Mouse (Mus musculus) hindbrain, embryonic 12.5 days (tissue): Measurements from ENCODE around the gene Cacnb4. TPM values are rescaled to one million over a fixed set of nuclear protein-coding genes. Genes with fewer than 3 reads are reported as not detected.
A peak's percentile ranks its signal among the peaks of the same experiment; 100 is the strongest.

Experiments
- ATAC-seq: fragments of 200-750 bp; cut with Nextera tagmentation; 2 replicates; pipeline ENCODE4 v1.8.0; 2017; ENCODE audit warnings: moderate TSS enrichment; ENCODE audit not compliant: low FRiP score
- H3K27ac ChIP-seq: fragments of 300-500 bp; sonication (generic); 2 replicates; pipeline ENCODE4 v1.5.1; 2016; ENCODE audit warnings: mild to moderate bottlenecking
- H3K27me3 ChIP-seq: fragments of 300-500 bp; sonication (generic); 2 replicates; pipeline ENCODE4 v1.6.1; 2016; ENCODE audit warnings: mild to moderate bottlenecking
- H3K36me3 ChIP-seq: fragments of 300-500 bp; sonication (generic); 2 replicates; pipeline ENCODE4 v1.6.1; 2016; ENCODE audit warnings: mild to moderate bottlenecking
- H3K4me1 ChIP-seq: fragments of 300-500 bp; sonication (generic); 2 replicates; pipeline ENCODE4 v1.6.1; 2016
- H3K4me2 ChIP-seq: fragments of 300-500 bp; sonication (generic); replicated peaks from 2 replicates; pipeline ENCODE4 v1.6.1; 2016; ENCODE audit warnings: mild to moderate bottlenecking
- H3K4me3 ChIP-seq: fragments of 300-500 bp; sonication (generic); 2 replicates; pipeline ENCODE4 v1.5.1; 2016; ENCODE audit warnings: mild to moderate bottlenecking
- H3K9ac ChIP-seq: fragments of 300-500 bp; sonication (generic); 2 replicates; pipeline ENCODE4 v1.6.1; 2016; ENCODE audit warnings: mild to moderate bottlenecking, moderate library complexity
- H3K9me3 ChIP-seq: fragments of 300-500 bp; sonication (generic); replicated peaks from 2 replicates; pipeline ENCODE4 v1.6.1; 2016; ENCODE audit warnings: mild to moderate bottlenecking
- WGBS: fragments of 180-500 bp; shearing (Covaris S2); methylation state at CpG from one replicate; pipeline ENCODE4 v1.1.7; 2016; 5-methylcytosine and 5-hydroxymethylcytosine counted together
- polyA plus RNA-seq: library from polyadenylated mRNA; unstranded; fragments of >200 nt; fragmentation: Nextera tagmentation; extraction: Ambion mirVana; gene quantifications from 2 replicates; pipeline ENCODE4 v1.2.1, GENCODE M21; 2016

Cacnb4 gene
- polyA plus RNA-seq, 1 experiment from 2014 or later: 5.9 TPM

DNA sequence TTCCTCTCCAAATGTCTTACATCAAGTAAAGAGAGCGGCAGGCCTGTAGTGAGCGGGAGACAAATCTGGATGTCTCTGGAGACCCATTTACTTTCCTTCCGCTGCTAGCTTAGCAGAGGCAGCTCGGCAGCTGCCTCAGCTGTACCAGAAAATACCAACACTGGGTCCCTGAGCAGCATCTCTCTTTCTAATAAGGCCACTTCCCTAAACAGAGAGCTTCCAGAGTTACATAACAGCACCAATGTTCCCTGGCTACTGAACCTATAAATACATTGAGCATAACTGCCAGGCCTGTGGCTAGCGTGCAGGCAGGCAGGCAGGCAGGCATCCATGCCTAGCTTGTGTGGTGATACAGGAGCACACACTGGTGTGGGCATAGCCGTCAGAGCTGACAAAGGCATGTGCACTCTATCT is 176.8 kb downstream of the Cacnb4 start:
- Histone ChIP-seq H3K4me3 (no peak overlapping the region), H3K27me3 (no peaks in the 10 kb centered on the region), H3K4me1 (no peaks in the 10 kb centered on the region), H3K36me3 (no peaks in the 10 kb centered on the region), H3K9ac (no peak overlapping the region), H3K9me3 (no peaks in the 10 kb centered on the region), H3K4me2 (no peak overlapping the region), H3K27ac (peak overlapping the region; percentile 23; the same call in 1 of the 2 replicates)
- WGBS: 73% methylated on average over 6 of the region's 6 CpGs
- peak; percentile 58; the same call in 1 of the 2 replicates for ATAC-seq

GRCm38 (mm10) chr2:52499101-52499537 is 177.5 kb downstream of the Cacnb4 start:
- Histone ChIP-seq H3K4me1 (no peaks in the 10 kb centered on the region), H3K27me3 (no peaks in the 10 kb centered on the region), H3K36me3 (no peaks in the 10 kb centered on the region), H3K4me2 (no peak overlapping the region), H3K4me3 (no peak overlapping the region), H3K9ac (no peak overlapping the region), H3K27ac (no peak overlapping the region), H3K9me3 (no peaks in the 10 kb centered on the region)
- ATAC-seq: no peak
- WGBS: 76% methylated on average over 12 of the region's 12 CpGs

DNA sequence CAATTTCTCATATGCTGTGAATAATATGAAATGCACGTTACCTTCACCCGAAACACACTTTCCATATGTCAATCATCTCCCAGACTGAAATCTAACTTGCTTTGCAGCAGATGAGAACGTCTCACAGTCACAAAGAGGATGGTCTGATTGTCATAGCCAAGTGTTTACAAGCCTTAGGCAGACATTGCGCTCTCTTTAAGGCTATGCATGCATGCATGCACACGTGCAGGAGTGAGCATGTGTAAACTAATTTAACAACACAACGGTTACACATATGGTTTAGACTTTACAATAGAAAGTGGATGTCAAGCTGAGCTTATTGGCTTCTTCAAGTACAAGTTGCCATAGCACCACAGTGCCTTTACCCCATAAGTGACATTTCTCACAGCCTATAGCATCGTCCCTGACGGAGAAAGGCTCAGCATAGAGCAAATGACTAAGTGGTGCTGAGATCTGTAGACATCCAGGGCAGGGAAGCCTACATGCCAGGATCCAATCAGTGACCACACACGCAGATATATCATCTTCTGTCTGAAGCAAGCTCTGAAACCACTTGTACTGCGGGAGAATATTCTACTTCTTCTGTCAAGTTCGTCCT is 181.4 kb downstream of the Cacnb4 start:
- Histone ChIP-seq H3K9me3 (no peaks in the 10 kb centered on the region), H3K27me3 (no peaks in the 10 kb centered on the region), H3K9ac (no peak overlapping the region), H3K4me1 (no peaks in the 10 kb centered on the region), H3K4me3 (no peak overlapping the region), H3K27ac (no peak overlapping the region), H3K4me2 (no peak overlapping the region), H3K36me3 (no peaks in the 10 kb centered on the region)
- no peak for ATAC-seq
- 83% methylated on average over 11 of the region's 11 CpGs for WGBS

GRCm38 (mm10) chr2:52494274-52494673 is 182.4 kb downstream of the Cacnb4 start:
- no peak for ATAC-seq
- no peak overlapping the region for H3K9ac ChIP-seq
- 75% methylated on average over 8 of the region's 8 CpGs for WGBS

DNA sequence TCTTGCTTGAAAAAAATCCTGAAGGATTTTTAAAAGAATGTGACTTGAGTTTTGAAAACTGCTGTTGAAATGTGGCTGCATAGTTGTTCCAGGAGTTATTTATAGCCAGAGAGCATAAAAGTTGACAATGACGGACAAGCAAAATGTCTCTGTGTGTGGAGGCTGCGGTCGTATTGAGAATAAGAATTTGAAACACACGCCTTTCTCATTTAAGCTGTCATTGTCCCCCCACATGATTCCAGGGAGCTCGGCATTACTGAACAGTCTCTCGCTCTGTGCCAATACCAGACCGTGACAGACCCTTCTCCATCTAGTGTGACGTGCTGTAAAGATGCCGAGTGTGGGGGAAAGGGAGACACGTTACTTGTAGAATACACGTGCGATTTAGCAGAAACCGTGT is 183.8 kb downstream of the Cacnb4 start:
- H3K4me1 ChIP-seq: no peaks in the 10 kb centered on the region

More at GRCm38 (mm10) chr2:52494274-52494673, 182.4 kb downstream of the Cacnb4 start:
- Histone ChIP-seq H3K9me3 (no peaks in the 10 kb centered on the region), H3K27me3 (no peaks in the 10 kb centered on the region), H3K36me3 (no peaks in the 10 kb centered on the region), H3K4me3 (no peak overlapping the region), H3K27ac (no peak overlapping the region), H3K4me1 (no peaks in the 10 kb centered on the region), H3K4me2 (no peak overlapping the region)

GRCm38 (mm10) chr2:52489840-52490239 is 186.8 kb downstream of the Cacnb4 start:
- ATAC-seq: no peak
- H3K36me3 ChIP-seq: no peaks in the 10 kb centered on the region
- H3K9me3 ChIP-seq: no peaks in the 10 kb centered on the region
- 80% methylated on average over 1 of the region's 1 CpGs for WGBS
- no peaks in the 10 kb centered on the region for H3K4me1 ChIP-seq
- no peak overlapping the region for H3K27ac ChIP-seq
- no peak overlapping the region for H3K4me2 ChIP-seq
- no peaks in the 10 kb centered on the region for H3K27me3 ChIP-seq
- no peak overlapping the region for H3K9ac ChIP-seq
- H3K4me3 ChIP-seq: no peak overlapping the region

More for the DNA sequence above, 183.8 kb downstream of the Cacnb4 start:
- H3K9ac ChIP-seq: no peak overlapping the region
- 55% methylated on average over 13 of the region's 13 CpGs for WGBS
- H3K4me2 ChIP-seq: no peak overlapping the region
- no peak for ATAC-seq
- H3K9me3 ChIP-seq: no peaks in the 10 kb centered on the region
- H3K27ac ChIP-seq: no peak overlapping the region
- H3K4me3 ChIP-seq: no peak overlapping the region
- H3K27me3 ChIP-seq: no peaks in the 10 kb centered on the region
- no peaks in the 10 kb centered on the region for H3K36me3 ChIP-seq

- Histone ChIP-seq H3K4me3 (no peak overlapping the region), H3K9me3 (no peaks in the 10 kb centered on the region), H3K4me2 (no peak overlapping the region), H3K27ac (no peak overlapping the region), H3K9ac (no peak overlapping the region), H3K4me1 (no peaks in the 10 kb centered on the region), H3K27me3 (no peaks in the 10 kb centered on the region), H3K36me3 (no peaks in the 10 kb centered on the region)
- 92% methylated on average over 5 of the region's 5 CpGs for WGBS
- ATAC-seq: no peak
Observed at GRCm38 (mm10) chr2:52483496-52483895, 193.1 kb downstream of the Cacnb4 start.

DNA sequence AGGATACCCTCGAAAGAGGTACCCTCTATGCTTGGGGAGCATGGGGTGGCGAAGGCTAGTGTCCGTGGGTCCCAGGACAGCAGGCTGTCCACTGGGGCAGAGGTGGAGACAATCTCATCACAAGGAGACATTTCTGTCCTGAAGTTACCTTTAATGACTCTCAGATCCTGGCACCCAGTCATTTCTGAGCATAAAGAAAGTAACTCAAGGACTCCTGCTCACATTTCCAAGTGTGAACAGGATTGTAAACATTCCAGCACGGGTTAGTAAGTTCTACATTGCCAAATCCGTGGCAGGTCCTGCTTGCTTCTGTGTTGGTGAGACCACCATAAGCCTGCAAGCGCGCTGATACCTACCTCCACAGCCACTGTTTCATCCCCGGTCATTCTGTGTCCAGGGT is 196.2 kb downstream of the Cacnb4 start:
- H3K4me3 ChIP-seq: no peak overlapping the region
- 84% methylated on average over 8 of the region's 8 CpGs for WGBS
- no peaks in the 10 kb centered on the region for H3K4me1 ChIP-seq
- H3K27me3 ChIP-seq: no peaks in the 10 kb centered on the region
- no peak overlapping the region for H3K27ac ChIP-seq
- peaks cover 7% of the 10 kb centered on the region; the same call in 1 of the 2 replicates for H3K36me3 ChIP-seq
- H3K9me3 ChIP-seq: no peaks in the 10 kb centered on the region
- ATAC-seq: no peak
- no peak overlapping the region for H3K9ac ChIP-seq
- no peak overlapping the region for H3K4me2 ChIP-seq

DNA sequence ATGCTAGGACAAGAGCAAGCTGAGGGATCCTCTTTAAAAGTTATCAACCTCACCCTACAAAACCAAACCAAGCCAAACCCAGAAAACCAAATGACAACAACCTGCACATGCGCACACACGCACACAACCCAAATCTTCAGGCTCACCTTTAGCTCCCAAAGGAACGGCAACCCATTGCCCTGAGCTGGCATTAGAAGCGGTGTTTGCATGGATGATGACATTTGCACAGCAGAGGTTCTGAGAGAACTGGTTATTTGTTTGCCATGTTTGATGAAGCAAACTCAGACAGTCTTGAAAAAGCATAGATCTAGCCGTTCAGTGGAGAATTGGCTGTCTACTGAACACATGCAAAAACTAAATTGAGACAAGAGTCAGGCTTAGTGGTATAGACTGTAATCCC is 198.1 kb downstream of the Cacnb4 start:
- WGBS: 92% methylated on average over 5 of the region's 5 CpGs
- Histone ChIP-seq H3K4me2 (no peak overlapping the region), H3K27me3 (no peaks in the 10 kb centered on the region), H3K9me3 (no peaks in the 10 kb centered on the region), H3K4me1 (no peaks in the 10 kb centered on the region), H3K9ac (no peak overlapping the region), H3K36me3 (peaks cover 23% of the 10 kb centered on the region), H3K27ac (no peak overlapping the region), H3K4me3 (no peak overlapping the region)
- ATAC-seq: no peak

DNA sequence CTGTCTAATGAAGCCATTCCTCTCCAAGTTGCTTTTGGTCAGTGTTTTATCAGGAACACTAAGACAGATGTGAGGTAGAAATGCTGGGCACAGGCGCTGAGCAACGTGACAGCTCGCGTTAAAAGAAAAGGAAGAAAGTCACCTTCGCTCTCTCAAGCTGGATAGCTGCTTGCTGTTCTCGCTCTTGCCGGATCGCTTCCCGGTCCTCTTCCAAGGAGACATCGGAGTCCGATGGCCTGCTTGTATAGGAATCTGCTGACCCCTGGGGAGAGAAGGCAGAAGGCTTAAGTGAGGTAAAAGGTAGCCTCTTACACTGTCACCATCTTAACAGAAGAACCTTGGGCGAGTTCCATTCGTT is 199.1 kb downstream of the Cacnb4 start:
- WGBS: 89% methylated on average over 13 of the region's 13 CpGs
- H3K9me3 ChIP-seq: no peaks in the 10 kb centered on the region
- no peak overlapping the region for H3K4me3 ChIP-seq
- H3K9ac ChIP-seq: no peak overlapping the region
- H3K27me3 ChIP-seq: no peaks in the 10 kb centered on the region
- ATAC-seq: no peak
- no peaks in the 10 kb centered on the region for H3K4me1 ChIP-seq
- H3K36me3 ChIP-seq: peaks cover 25% of the 10 kb centered on the region
- H3K27ac ChIP-seq: no peak overlapping the region
- no peak overlapping the region for H3K4me2 ChIP-seq

GRCm38 (mm10) chr2:52476801-52477549 is 199.7 kb downstream of the Cacnb4 start:
- Histone ChIP-seq H3K4me1 (0 out of 2 replicates have a peak, but pooled peaks cover 2% of the 10 kb centered on the region), H3K4me3 (no peak overlapping the region), H3K27me3 (no peaks in the 10 kb centered on the region), H3K9ac (no peak overlapping the region), H3K9me3 (no peaks in the 10 kb centered on the region), H3K4me2 (no peak overlapping the region), H3K27ac (no peak overlapping the region), H3K36me3 (peaks cover 25% of the 10 kb centered on the region)
- no peak for ATAC-seq
- 69% methylated on average over 13 of the region's 13 CpGs for WGBS

GRCm38 (mm10) chr2:52475854-52476253 is 200.8 kb downstream of the Cacnb4 start:
- Histone ChIP-seq H3K27ac (no peak overlapping the region), H3K4me1 (0 out of 2 replicates have a peak, but pooled peaks cover 2% of the 10 kb centered on the region), H3K36me3 (peaks cover 25% of the 10 kb centered on the region), H3K4me3 (no peak overlapping the region), H3K9me3 (no peaks in the 10 kb centered on the region), H3K4me2 (no peak overlapping the region), H3K27me3 (no peaks in the 10 kb centered on the region), H3K9ac (no peak overlapping the region)
- WGBS: 89% methylated on average over 4 of the region's 4 CpGs
- no peak for ATAC-seq

- 93% methylated on average over 11 of the region's 11 CpGs for WGBS
- Histone ChIP-seq H3K9me3 (no peaks in the 10 kb centered on the region), H3K4me3 (no peak overlapping the region), H3K4me2 (no peak overlapping the region), H3K27me3 (no peaks in the 10 kb centered on the region), H3K36me3 (peaks cover 25% of the 10 kb centered on the region), H3K27ac (no peak overlapping the region), H3K4me1 (0 out of 2 replicates have a peak, but pooled peaks cover 2% of the 10 kb centered on the region), H3K9ac (no peak overlapping the region)
- ATAC-seq: no peak
Observed at GRCm38 (mm10) chr2:52474570-52474969, 202.1 kb downstream of the Cacnb4 start.
